Mouse (Mus musculus) adrenal gland, postnatal 14 days (tissue): ENCODE measurements around the gene Ttc38. TPM values are rescaled to one million over a fixed set of nuclear protein-coding genes. Genes with fewer than 3 reads are reported as not detected.
"Not testable (repeated sequence)": the region's sequence is repeated elsewhere in the genome, so short reads cannot be mapped to it uniquely, and the experiment has no call there.

Experiments
- DNase-seq: peaks from one replicate; pipeline ENCODE4 v3.0.0; 2021; ENCODE audit warnings: mixed read lengths
- total RNA-seq: library from RNA; stranded (reverse); gene quantifications from 2 replicates; pipeline ENCODE4 v1.2.3, GENCODE M21; 2021

Ttc38 gene
- total RNA-seq, 1 experiment from 2014 or later = 28.2 TPM

DNA sequence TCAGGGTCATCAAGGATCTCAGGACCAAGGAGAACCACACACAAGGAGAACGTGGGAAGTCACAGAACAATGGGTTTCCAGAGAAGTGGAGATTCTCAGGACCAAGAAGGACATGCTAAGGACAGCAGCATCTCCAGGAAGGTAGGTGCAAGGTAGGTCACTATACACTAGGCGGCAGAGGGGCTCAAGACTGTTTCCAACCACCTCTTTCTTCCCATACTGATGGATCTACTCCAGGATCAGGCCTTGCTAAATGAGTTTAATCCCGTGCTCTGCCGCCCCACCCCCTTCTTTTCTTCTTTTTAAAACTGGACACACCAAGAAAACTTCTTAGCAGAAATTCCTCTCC, 10.1 kb upstream of the Ttc38 start:
- no peak for DNase-seq

GRCm38 (mm10) chr15:85826676-85827075, 5.4 kb upstream of the Ttc38 start:
- DNase-seq = no peak

DNA sequence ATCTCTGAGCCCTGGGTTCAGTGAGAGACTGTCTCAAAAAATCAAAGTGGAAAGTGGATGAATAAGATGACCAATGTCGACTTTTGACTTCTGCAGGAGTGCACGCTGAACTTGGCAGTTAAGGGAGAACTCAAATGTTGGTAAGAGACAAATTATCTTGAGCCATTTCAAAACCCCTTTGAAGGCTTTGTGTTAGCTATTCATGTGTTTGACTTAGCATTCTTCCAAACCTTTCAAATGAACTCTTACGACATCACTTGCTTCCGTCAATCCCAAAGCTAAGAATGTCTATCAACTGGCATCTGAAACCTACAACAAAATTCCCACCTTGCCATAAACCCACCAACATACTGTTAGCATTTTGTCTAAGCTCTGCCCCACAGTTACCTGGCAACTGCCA, 4.0 kb upstream of the Ttc38 start:
- no peak for DNase-seq

- no peak for DNase-seq
Measured at GRCm38 (mm10) chr15:85829470-85829869, 2.6 kb upstream of the Ttc38 start.

DNA sequence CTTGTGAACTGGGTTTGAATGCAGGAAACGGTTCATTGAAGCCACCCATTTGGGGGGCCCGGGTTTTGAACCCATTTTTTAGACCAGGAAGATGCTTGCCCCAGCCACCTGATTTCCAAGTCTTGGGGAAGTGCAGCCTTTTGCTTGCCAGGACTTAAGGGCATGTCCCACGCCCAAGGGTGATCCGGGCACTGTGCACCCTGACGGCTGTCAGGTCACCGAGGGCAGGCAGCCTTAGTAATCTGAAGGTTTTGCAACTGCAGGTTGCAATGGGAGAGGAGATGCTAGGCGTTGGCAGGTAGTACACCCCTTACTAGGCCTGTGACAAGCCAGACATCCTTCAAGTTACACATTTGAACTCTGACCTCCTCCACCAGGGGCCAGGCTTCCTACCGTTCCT, 493 bp downstream of the Ttc38 start:
- DNase-seq = peak; percentile 26

DNA sequence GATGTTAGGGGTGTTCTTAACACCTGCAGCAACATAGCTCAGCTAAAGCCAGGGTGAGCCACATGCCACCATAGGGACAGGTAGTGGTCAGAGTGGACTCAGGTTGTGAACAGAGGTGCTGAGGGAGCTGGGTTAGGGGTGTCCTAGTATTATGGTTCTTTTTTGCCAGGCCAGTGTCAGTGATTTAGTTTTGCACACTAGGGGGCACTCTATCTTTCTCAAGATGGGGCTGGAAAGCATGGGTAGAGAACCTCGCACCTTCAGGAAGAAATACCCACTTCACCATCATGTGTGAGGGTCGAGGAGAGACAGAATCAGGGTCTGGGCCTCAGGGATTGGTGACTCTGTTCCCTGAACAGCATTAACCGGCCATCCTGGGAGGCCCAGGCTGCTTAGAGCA, 3.2 kb downstream of the Ttc38 start:
- DNase-seq = no peak

- DNase-seq = no peak
Measured at GRCm38 (mm10) chr15:85836887-85837286, 4.8 kb downstream of the Ttc38 start.

GRCm38 (mm10) chr15:85840983-85841382, 8.9 kb downstream of the Ttc38 start:
- DNase-seq = peak; percentile 65

- no peak for DNase-seq
Measured at GRCm38 (mm10) chr15:85841796-85842360, 9.8 kb downstream of the Ttc38 start.

DNA sequence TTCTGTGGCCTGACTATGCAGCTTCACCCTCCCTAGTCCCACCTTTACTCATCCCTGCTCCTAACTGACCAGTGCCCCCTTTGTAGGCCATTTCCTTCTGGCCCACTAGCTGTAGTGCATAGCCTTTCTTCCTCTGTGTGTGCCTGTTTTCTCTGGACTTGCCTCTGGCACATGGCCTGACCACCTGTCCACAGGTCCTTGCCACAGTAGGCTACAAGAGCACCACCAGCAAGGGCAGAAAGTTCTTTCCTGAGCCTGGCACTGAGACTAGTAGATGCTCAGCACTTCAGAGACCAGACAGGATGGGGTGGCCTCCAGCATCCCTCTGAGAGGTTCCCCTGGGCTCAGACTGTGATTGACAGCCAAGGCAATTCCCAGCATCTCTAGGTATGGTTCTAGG, 13.0 kb downstream of the Ttc38 start:
- no peak for DNase-seq

- DNase-seq = no peak
Measured at GRCm38 (mm10) chr15:85851656-85852392, 19.7 kb downstream of the Ttc38 start.

GRCm38 (mm10) chr15:85858980-85859489, 26.9 kb downstream of the Ttc38 start:
- DNase-seq = peak; percentile 26

GRCm38 (mm10) chr15:85859490-85860031, 27.5 kb downstream of the Ttc38 start, which contains the start of gene Gtse1:
TSS of gene Gtse1 (plus strand) at chr15:85859745.
- peak; percentile 95 for DNase-seq

GRCm38 (mm10) chr15:85865913-85866312, 33.8 kb downstream of the Ttc38 start:
- not testable (repeated sequence) for DNase-seq

DNA sequence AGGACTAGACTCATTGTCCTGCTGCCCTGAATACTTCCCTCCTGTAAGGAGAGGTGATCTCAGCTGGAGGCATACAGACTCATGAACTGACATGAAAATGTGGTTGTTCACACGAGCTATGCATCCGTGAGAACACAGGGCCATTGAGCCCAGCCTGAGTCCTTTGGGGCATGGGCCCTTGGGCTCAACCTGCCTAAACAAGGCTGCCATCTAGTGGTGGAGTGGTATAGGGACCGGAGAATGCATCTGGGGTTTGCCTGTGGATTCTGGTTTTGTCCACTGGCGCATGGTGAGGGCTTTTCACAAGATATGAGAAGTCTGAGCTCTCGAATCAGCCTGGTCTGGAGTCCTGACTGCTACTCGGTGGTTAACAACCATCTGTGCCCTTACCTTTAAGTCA, 35.6 kb downstream of the Ttc38 start:
- DNase-seq = peak; percentile 87

DNA sequence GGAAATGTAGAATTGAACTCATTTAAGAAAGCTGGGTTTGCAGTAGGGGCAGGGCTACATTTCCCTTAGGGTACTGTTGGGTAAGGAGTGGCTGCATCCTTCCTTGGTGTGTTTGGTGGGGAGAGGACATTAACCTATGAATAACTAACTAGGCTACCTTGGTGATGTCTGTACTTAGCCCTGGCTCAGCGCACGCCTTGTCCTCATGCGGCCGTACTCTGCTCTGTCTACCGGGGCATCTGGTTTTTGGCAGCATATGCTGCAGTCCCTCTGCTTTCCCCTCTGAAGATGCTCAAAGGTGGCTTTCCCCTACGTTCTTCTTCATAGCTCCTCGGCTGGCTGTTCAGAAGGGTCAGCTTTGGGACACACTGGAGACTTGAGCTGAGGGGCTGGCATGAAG, 45.2 kb downstream of the Ttc38 start:
- DNase-seq = no peak

- DNase-seq = peak; percentile 94
Measured at GRCm38 (mm10) chr15:85878848-85879497, 46.9 kb downstream of the Ttc38 start, which contains the start of gene Trmu. TSS of gene Trmu (plus strand) at chr15:85879312.

GRCm38 (mm10) chr15:85879498-85879895, 47.4 kb downstream of the Ttc38 start:
- DNase-seq = peak; percentile 39

DNA sequence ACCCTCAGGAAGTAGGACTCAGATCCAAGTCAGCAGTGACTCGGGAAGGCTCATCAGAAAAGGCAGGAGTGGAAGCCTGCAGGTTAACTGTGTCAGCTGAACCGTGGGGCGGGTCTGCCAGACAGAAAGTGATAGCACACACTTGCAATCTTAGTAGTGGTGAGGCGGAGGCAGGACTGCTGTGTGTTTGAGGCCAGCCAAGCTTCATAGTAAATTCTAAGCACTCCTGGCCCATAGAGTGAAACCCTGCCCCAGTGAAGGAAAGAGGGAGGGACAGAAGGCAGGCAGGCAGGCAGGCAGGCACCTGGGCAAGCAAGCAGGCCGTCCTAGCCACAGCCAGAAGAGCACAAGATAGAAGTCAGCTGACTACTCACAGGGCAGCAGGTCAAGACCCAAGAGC, 53.5 kb downstream of the Ttc38 start:
- no peak for DNase-seq

DNA sequence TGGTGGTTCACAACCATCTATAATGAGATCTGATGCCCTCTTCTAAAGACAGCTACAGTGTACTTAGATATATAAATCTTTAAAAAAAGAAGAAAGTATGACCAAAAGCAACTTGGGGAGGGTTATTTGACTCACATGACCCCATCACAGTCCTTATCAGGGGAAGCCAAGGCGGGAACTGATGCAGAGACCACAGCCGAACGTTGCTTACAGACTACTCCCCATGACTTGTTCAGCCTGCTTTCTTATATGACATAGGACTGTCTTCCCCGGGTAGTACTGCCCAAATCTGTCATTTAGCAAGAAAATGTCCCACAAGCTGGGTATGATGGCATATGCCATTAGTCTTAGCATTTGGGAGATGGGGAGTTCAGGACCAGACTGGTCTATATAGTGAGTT, 57.1 kb downstream of the Ttc38 start:
- no peak for DNase-seq

DNA sequence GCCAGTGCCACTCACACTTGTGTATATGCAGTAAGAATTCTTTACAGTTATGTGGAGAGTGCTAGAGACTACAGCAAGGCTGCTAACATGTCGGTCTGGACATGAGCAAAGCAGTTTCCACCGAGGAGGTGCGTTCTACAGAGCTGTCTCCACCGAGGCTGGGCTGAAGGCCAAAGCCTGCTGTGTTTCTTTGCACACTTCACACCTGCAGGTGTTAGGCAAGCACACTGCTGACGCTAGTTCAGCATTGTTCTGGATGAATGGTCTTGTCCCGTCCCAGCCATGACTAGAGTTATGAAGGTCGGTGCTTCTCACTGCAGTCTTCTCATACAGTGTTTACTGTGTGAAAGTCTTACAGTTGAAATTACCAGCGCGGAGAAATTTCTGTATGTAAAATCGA, 59.9 kb downstream of the Ttc38 start:
- no peak for DNase-seq

- no peak for DNase-seq
Measured at GRCm38 (mm10) chr15:85892498-85893118, 60.5 kb downstream of the Ttc38 start.

DNA sequence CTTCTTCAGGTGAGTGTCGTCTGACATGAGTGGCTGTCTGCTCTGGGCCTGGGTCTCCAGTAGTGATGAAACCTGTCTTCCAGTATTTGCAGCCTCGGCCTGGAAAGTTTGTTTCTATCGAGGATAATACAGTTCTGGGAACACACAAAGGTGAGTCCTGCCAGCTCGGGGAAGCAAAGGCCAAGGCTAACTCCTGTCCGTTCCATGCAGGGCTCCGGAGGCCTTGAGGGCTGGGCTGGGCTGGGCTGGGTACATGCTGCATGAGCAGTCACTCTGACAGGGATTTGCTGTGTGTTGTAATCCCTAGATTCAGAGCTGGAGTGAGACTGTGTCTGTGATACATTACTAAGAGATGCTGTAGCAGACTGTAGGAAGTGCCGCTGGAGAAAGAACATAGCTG, 61.8 kb downstream of the Ttc38 start:
- DNase-seq = peak; percentile 57
